In genomic region chr8:87835411-87835821, GRCm38 (mm10) we compare ENCODE assay signal across 9 mouse cellular contexts.
DNase-seq lines count a peak whose midpoint lies in the region; ATAC-seq and TF ChIP-seq lines count a peak whose summit lies in the region.
"Had no signal": no experiment of that assay in that cellular context is flagged by ENCODE, and none has a peak within 500 bp of the region (broad histone marks: within the 10 kb centered on the region; RNA-seq: fewer than 3 reads in every experiment).

No protein-coding gene starts in this region.

- WGBS in lung, embryonic 14.5 days, result 7% methylated on average over 11 of the region's 11 CpGs
- WGBS in heart, embryonic 13.5 days, result 15% methylated on average over 11 of the region's 11 CpGs
- 2% methylated on average over 11 of the region's 11 CpGs for WGBS in limb, embryonic 11.5 days
- 18% methylated on average over 11 of the region's 11 CpGs for WGBS in stomach, embryonic 15.5 days

- peak; percentile 80 for DNase-seq in lung, embryonic 14.5 days
- DNase-seq in lung, adult 18-20 months, result no peak
- peak; percentile 44 for DNase-seq in limb, embryonic 11.5 days (ENCODE audit: low spot score)
- DNase-seq in layer of hippocampus, adult 9-11 months, result no peak
- DNase-seq in spleen, postnatal 36 days (ENCODE audit: low spot score in 2 of 2), result no peak
- DNase-seq: cerebellum, adult 11 months had no signal

- no peaks in the 10 kb centered on the region for H3K27me3 ChIP-seq in lung, embryonic 14.5 days (ENCODE audit: insufficient read depth, low read length)
- H3K27me3 ChIP-seq in heart, embryonic 13.5 days (replicated peaks), result 0 out of 2 replicates have a peak, but pooled peaks cover 3% of the 10 kb centered on the region
- no peaks in the 10 kb centered on the region for H3K27me3 ChIP-seq in limb, embryonic 11.5 days (ENCODE audit: control insufficient read depth, insufficient read depth, low read length)
- no peaks in the 10 kb centered on the region for H3K27me3 ChIP-seq in stomach, embryonic 15.5 days (replicated peaks)

- H3K27ac ChIP-seq in lung, embryonic 14.5 days (ENCODE audit: low read depth), result peak overlapping the region; percentile 88
- peak overlapping the region; percentile 86 for H3K27ac ChIP-seq in heart, embryonic 13.5 days (replicated peaks)
- peak overlapping the region; percentile 94 for H3K27ac ChIP-seq in limb, embryonic 11.5 days (replicated peaks; ENCODE audit: low read depth, low read length)
- H3K27ac ChIP-seq in stomach, embryonic 15.5 days, result peak overlapping the region; percentile 64; the same call in 1 of the 2 replicates

- peaks cover 56% of the 10 kb centered on the region for H3K4me1 ChIP-seq in lung, embryonic 14.5 days (ENCODE audit: insufficient read depth)
- H3K4me1 ChIP-seq in heart, embryonic 13.5 days, result peaks cover 80% of the 10 kb centered on the region
- peaks cover 81% of the 10 kb centered on the region for H3K4me1 ChIP-seq in limb, embryonic 11.5 days (ENCODE audit: control insufficient read depth, insufficient read depth, low read length)
- H3K4me1 ChIP-seq in stomach, embryonic 15.5 days, result peaks cover 48% of the 10 kb centered on the region

- peak overlapping the region; percentile 51 for H3K4me2 ChIP-seq in lung, embryonic 14.5 days
- H3K4me2 ChIP-seq in heart, embryonic 13.5 days, result peak overlapping the region; percentile 54
- H3K4me2 ChIP-seq in limb, embryonic 11.5 days (ENCODE audit: low read depth, severe bottlenecking), result no peak overlapping the region
- 0 out of 2 replicates have a peak overlapping the region, but pooled peaks have one; percentile 31 for H3K4me2 ChIP-seq in stomach, embryonic 15.5 days

- TF ChIP-seq CTCF in lung, embryonic 14.5 days (IDR thresholded peaks at IDR 0.05; ENCODE audit: low read depth), result no peak

- peak; percentile 19 for ATAC-seq in lung, embryonic 14.5 days (ENCODE audit: insufficient read depth)
- ATAC-seq in heart, embryonic 13.5 days (ENCODE audit: extremely low read depth, insufficient number of reproducible peaks, low FRiP score, low TSS enrichment), result no peak
- no peak for ATAC-seq in limb, embryonic 11.5 days (ENCODE audit: insufficient number of reproducible peaks, low FRiP score, low TSS enrichment, low read depth)
- peak; percentile 19; the same call in 1 of the 2 replicates for ATAC-seq in stomach, embryonic 15.5 days (ENCODE audit: insufficient read depth, low FRiP score, low read depth)
- no peak for ATAC-seq in monocyte, adult 5-6 weeks (replicated peaks; ENCODE audit: insufficient number of reproducible peaks, low FRiP score, low TSS enrichment, poor library complexity, severe bottlenecking)

- H3K9ac ChIP-seq in lung, embryonic 14.5 days, result no peak overlapping the region
- peak overlapping the region; percentile 63 for H3K9ac ChIP-seq in heart, embryonic 13.5 days
- H3K9ac ChIP-seq in limb, embryonic 11.5 days (ENCODE audit: low read length), result no peak overlapping the region
- H3K9ac ChIP-seq in stomach, embryonic 15.5 days, result no peak overlapping the region

- H3K9me3 ChIP-seq in lung, embryonic 14.5 days (ENCODE audit: low read depth, low read length), result no peaks in the 10 kb centered on the region
- H3K9me3 ChIP-seq in heart, embryonic 13.5 days, result no peaks in the 10 kb centered on the region
- H3K9me3 ChIP-seq in limb, embryonic 11.5 days (ENCODE audit: control insufficient read depth, low read length), result no peaks in the 10 kb centered on the region
- H3K9me3 ChIP-seq in stomach, embryonic 15.5 days, result no peaks in the 10 kb centered on the region

- H3K4me3 ChIP-seq in lung, embryonic 14.5 days (ENCODE audit: low read depth, low read length), result no peak overlapping the region
- 0 out of 2 replicates have a peak overlapping the region, but pooled peaks have one; percentile 0 for H3K4me3 ChIP-seq in heart, embryonic 13.5 days
- no peak overlapping the region for H3K4me3 ChIP-seq in limb, embryonic 11.5 days (ENCODE audit: low read depth, low read length)
- no peak overlapping the region for H3K4me3 ChIP-seq in stomach, embryonic 15.5 days (replicated peaks)

- no peaks in the 10 kb centered on the region for H3K36me3 ChIP-seq in lung, embryonic 14.5 days (ENCODE audit: insufficient read depth)
- no peaks in the 10 kb centered on the region for H3K36me3 ChIP-seq in heart, embryonic 13.5 days
- H3K36me3 ChIP-seq in limb, embryonic 11.5 days (ENCODE audit: control insufficient read depth, insufficient read depth, low read length), result no peaks in the 10 kb centered on the region
- no peaks in the 10 kb centered on the region for H3K36me3 ChIP-seq in stomach, embryonic 15.5 days

Comparison
In these comparisons a context has a peak if more than half of its experiments do, and no peak if none do; other contexts are left out.
1. DNase-seq: peak in lung, embryonic 14.5 days (single experiment) and limb, embryonic 11.5 days (single experiment); none in lung, adult 18-20 months (0 of 2), layer of hippocampus, adult 9-11 months (single experiment) and spleen, postnatal 36 days (0 of 2).
2. ATAC-seq: peak in lung, embryonic 14.5 days (single experiment) and stomach, embryonic 15.5 days (single experiment); none in heart, embryonic 13.5 days (single experiment), limb, embryonic 11.5 days (single experiment) and monocyte, adult 5-6 weeks (single experiment).
3. Peak in every context shown above with its lines, with median percentiles within 50 percentile points of each other: H3K27ac ChIP-seq.